Mouse (Mus musculus): ENCODE data around the gene Abcc3.

Gene Abcc3

DNA sequence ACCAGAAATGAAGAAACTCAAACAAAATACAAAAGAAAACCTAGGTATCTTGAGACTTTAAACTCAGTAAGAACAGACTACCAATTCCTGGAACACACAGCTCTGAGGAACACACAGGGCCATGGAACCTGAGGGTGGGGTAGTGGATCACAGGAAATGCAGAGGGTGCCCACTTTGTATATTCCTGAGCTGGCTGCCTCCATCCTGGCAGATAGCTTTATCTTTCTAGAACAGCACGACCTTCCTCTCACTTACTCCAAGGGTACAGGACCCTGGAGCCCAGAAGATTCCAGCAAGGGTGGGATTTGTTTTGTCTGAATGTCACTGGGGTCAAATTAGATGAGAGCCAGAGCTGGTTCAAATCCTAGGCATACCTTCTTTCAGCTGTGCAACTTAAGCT lies 42.5 kb downstream of the Abcc3 start:
- no peak for DNase-seq (ENCODE audit: low spot score)

DNA sequence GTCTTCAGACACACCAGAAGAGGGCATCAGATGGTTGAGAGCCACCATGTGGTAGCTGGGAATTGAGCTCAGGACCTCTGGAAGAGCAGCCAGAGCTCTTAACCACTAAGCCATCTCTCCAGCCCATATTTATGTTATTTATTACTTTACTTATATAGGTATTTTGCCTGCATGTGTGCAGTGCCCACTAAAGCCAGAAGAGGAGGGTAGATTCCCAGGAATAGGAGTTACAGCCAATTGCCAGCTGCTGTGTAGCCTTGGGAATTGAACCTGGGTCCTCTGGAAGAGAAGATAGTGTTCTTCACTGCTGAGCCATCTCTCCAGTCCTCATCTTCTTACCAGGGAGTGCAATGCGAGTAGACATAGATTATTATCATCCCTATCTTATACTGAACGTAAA lies 43.0 kb downstream of the Abcc3 start:
- no peak for DNase-seq (ENCODE audit: low spot score)

DNA sequence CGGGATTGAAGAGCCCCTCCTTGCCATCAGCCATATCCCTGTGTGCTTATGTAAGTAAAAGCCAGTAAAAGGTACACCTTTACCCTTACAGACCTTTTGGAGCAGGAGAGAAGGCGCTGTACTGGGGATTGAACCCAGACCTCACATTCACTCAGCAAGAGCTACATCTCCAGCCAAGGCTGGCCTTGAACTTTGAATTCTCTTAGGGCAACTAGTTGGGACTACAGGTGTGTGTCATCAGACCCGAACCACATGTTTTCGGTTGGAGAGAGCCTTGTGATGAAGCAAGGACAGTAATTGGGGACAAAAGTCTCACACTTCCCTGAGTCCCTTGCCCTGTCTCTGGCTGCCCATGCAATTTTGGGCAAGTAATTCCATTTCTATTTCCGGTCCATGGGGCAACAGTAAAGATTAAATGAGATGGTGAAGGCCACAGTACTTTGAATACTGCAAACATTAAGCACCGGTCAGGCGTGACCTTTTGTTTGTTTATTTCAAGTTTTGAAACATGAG lies 45.7 kb downstream of the Abcc3 start:
- DNase-seq (ENCODE audit: low spot score), result no peak

DNA sequence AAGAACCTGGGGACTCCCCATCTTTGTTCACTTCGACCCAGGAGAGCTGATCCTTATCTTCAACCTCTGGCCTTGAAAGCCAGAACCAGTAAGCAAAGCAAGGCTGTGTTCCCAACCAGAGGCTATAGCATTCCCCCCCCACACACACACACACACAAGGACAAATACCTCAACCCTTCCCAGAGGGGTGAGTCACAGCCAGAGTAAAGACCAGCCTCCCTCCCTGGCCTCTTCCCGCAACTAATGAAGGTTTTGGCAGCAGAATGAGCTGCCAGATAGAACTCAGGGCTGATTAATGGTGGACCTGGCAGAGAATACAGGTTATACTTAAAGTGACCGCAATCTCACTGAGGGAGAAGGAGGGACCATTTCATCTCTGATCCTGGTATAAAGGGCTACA lies 46.2 kb downstream of the Abcc3 start:
- no peak for DNase-seq (ENCODE audit: low spot score)

DNA sequence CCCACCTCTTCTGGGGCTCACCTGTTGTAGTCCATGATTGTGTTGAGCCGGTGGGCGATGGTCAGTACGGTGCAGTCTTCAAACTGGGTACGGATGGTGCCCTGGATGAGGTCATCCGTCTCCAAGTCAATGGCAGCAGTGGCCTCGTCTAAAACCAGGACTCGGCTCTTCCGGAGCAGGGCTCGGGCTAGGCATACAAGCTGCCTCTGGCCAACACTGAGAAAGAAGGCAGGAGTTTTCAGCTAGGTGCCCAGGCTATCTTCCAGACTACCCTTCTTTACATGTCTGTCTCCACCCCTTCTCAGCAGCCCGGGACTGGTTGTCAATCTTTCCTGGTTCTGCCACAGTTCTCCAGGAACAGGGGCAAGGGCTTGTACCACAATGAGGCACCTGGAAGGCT lies 46.9 kb downstream of the Abcc3 start:
- no peak for DNase-seq (ENCODE audit: low spot score)

DNA sequence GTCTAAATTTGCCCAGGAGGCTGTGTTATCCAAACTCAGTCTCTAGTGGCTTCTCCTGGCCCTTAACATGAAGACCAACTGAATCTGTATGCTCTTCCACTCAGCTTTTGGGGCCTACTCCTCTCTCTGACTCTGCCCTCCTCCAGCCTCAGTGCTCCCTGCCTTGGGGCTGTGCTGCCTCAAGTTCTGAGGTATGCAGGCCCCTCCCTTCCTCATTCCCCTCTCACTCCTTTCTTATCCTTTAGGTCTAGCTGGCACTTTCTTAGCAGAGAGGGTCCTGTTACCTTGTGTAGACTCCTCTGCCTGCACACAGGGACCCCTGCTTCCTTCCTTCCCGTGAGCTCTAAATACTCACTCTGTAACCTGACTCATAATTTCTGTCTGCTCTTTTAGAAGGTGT lies 48.3 kb downstream of the Abcc3 start:
- no peak for DNase-seq (ENCODE audit: low spot score)

DNA sequence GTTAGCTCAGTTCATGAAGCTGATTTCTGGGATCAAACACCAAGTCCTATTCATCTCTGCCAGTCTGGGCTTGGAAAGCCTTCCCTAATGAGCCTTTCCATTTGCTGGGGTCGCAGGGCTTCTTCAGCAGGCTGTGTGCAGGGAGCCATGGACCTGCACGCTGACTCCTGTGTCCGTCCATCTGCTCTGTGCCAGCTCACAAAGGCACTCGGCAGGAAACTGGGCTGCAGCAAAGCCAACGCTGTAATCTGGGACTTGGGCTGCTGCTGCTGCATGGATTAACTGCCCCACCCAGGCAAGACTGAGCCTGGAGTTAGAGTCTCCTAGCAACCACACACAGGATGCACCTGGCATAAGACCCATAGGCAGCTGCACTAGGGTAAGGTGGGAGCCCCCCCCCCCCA lies 48.8 kb downstream of the Abcc3 start:
- DNase-seq (ENCODE audit: low spot score), result no peak

DNA sequence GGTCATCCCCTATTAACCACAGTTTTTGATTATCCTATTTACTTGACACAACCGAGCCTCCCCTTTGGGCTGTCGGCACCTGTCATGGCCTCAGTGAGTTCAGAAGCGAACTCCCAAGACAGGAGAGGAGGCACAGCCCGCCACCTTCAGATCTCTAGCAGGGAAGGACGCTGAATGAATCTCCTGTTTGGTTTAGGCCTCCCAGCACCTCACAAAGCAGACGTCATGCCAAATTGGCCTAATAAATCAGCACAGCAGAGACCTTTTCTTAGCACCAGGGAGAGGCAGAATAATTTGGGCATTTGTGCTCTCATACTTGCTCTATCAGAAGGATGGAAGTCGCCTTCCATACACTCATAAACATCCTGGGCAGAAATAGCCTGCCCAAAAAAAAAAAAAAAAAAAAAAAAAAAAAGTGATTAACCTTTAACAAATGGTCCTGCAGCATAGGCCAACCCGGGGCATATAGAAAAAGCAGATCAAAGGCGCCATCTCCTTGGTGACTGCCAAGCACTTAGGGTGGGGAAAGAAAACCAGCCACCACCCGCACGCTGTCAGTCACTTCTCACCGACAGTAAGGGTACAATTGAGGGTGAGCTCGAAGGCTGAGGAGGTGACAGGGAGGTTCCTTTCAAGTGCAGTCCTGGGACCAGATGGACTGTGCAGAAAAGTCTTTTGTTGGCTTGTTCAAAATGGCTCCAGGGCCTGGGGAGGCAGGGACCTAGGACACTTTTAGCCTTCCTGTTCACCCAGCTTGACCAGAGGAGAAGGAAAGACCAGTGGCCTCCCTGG lies 50.5 kb downstream of the Abcc3 start:
- DNase-seq (ENCODE audit: low spot score), result no peak

DNA sequence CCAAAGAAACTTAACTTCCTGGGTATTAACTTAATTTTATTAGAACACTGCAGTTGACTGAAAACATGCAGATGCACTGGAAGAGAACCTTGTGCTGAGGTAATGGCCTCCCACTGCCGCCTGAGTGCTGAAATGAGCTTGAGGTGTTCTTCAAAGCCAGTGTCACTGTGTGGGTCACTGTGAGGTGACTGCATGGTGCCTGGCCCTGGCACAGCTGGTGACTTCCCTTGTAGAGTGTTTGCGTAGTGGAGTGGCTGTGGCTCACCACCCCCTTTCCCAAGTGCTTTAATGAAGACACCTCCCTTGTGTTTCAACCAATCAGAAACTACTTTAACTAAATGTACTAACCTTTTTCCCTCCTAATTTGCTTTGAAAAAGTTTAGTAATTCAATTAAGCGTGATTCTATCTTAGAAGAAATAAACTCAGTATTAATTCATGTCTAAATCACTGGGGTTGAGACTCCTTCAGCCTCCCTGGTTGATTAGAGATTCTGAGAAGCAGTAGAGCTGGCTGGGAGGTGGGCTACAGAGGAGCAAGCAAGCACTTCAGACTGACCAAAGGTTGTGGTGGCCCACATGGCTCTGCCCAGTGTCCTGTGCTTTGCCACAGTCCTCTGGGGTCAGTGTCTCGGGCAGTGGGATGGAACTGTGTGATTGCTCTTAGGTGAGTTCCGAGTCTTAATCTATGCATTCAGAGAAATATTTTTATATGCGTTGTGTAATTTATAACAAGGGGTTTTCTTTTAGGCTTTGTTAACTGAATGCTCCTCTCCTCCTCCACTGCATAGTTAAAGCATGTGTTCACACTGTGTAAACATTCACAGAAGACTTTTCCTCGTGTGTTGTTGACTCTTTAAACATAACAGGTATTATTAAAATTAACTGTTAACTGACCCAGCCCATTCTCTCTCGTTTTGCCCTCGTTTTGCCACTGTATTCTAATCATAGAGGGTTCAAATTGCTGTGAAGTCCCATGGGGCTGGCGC lies 51.6 kb downstream of the Abcc3 start:
- no peak for DNase-seq (ENCODE audit: low spot score)

DNA sequence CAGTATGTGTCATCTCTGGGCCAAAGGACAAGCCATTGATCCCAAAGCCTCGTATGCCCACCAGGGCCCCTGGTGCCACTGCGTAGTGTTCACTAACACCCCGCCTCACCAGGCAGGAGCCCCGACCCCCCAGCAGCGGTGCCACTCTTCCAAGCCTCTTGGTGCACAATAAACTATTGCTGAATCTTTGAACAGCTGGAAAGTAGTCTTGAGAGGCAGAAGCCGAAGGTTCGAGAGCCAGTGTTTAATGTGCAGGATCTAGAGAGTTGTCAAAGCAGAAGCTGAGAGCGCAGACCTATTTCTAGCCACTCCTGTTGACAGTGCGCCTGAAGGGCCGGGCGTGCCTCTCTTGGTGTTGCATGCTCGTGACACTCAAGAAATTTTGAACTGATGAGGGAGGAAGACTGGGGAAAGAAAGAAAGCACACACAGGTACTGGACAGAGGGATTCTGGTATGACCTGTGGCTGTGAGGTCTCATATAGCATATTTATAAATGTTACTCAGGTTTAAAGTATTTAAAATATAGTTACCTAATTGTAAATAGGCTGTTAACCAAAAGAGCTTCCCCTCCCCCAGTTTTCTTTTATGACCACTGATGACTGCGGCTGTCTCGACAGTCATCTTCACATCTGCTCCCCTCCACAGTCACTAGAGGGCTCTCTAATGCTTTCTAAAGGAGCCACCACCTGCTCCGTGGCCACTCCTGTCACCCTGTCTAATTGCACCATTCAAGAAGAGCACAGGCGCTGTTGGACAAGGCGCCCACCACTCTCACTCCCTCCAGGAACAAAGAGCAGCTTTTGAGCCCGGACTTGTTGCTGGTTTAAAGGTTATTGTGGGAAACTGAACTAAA lies 52.8 kb downstream of the Abcc3 start:
- DNase-seq (ENCODE audit: low spot score), result peak; percentile 35

DNA sequence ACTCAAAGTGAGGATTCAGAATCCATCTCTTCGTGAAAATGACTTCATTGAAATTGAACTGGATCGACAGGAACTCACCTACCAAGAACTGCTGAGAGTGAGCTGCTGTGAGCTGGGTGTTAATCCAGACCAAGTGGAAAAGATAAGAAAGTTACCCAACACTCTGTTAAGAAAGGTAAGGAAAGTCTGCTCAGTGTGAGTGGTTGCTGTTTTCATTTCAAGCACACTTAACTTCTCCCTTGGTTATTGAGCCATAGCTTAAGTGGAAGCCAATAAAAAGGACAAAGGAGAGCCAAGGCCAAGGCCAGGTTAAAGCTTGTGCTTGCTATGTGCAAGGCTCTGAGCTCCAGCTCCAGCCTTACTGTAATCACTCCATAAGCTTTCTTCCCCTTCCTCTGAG lies 54.5 kb downstream of the Abcc3 start:
- DNase-seq (ENCODE audit: low spot score), result no peak

DNA sequence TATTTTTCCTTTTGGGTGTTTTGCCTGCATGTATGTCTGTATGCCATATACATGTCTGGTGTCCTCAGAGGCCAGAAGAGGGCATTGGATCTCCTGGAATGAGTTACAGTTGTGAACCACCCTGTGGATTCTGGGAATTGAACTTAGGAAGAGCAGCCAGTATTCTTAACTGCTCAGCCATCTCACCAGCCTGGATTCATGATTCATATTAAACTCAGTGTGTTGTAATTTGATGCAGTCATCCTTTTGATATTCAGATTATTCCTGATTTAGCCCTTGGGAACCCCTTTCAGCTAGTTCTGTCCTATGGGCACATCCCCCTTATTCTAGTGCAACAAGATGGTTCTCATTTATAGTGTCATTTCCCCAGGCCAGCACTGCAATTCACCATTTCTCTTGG lies 56.2 kb downstream of the Abcc3 start:
- no peak for DNase-seq (ENCODE audit: low spot score)

DNA sequence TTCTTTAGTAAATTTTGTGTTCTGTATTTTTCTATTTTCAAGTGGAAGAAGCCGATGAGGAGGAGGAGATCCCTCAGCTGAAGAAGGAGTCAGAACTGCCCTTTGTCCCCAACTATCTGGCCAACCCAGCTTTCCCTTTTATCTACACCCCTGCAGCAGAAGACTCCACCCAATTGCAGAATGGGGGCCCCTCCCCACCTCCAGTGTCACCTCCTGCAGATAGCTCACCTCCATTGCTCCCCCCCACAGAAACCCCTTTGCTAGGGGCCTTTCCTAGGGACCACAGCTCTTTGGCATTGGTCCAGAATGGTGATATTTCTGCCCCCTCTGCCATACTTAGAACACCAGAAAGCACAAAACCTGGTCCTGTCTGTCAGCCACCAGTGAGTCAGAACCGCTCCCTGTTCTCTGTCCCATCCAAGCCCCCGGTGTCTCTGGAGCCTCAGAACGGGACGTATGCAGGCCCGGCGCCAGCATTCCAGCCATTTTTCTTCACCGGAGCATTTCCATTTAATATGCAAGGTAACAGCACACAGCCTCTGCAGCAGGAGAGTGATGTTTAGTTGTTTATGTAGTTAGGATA lies 58.3 kb downstream of the Abcc3 start:
- DNase-seq (ENCODE audit: low spot score), result peak; percentile 56

DNA sequence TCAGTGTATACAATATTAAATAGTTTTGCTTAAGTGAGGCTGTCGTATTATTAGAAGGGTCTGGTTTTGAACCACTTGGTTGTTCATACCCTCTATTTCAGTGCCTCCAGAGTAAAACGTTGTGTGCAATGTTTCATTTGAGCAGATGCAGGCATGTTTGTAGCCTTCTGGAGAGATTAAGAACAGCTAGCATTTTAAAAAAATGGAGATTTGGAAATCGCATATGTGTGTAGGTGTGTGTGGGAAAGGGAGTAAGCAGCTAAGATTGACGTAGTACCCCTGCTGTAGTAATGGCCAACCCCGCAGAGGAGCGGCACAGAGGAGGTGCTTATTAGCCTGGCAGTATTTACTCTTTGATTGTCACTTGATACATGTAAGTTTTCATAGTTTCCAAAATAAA lies 60.1 kb downstream of the Abcc3 start:
- no peak for DNase-seq (ENCODE audit: low spot score)

DNA sequence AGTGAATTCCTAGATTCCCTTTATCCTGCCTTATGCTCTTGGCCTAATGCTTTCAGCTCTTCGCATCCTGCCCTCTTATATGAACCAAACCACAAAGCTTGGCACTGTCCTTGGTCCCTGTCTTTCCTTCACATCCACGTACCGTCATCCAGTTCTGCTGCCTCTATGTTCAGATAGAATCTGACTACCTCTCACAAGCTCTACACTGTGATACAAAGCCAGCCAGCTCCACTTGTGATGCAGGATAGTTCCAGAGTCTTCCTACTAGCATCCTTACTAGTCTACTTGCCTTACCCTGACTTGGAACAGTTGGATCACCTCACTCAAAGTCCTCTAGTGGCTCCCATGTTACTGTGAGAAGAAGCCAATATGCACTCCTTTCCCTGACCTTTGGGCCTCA lies 62.6 kb downstream of the Abcc3 start:
- no peak for DNase-seq (ENCODE audit: low spot score)

DNA sequence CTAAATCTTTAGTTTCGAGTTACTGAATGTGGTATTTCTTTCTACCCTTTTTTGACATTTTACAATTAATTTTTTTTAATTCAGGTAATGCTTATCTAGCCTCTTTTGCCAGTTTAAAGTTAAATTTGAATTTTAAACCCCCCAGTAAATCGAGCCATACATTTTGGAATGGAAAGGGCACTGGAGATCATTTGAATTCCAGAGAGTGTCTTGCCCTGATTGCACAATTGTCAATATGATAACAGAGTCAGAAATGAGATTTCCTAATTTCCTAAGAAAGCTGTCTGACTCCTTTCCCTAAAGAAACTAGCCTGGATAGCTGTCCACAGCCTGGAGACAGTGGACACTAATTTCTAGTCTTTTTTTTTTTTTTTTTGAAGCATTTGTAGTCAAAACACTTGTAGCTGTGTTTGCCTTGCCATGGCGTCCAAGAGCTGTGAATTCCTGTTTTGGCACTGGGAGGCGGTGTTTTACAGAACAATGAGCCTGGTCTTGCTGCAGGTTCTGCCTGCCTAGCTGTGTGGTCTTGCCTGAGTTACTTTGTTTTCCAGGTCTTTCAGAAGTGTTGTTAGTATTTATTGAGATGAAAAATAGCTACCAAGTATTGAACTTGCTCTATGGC lies 63.4 kb downstream of the Abcc3 start:
- DNase-seq (ENCODE audit: low spot score), result no peak

DNA sequence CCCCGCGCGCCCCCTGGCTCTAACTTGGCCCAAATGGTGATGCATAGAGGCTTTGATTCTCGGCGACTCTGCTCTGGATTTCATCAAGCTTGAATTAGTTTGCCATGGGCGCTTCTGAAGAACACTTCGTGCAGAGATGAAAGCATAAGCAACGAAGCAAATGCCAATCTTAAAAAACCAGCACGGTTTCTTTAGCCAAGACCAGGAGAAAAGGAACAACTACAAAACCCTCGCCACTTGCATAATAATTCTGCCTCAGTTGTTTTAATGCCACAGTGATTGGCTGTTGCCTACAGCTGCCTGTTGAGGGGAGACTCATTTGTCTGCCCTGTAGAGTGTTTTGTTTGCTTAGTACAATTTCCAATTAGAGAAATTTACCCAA lies 64.2 kb downstream of the Abcc3 start:
- DNase-seq (ENCODE audit: low spot score), result no peak

DNA sequence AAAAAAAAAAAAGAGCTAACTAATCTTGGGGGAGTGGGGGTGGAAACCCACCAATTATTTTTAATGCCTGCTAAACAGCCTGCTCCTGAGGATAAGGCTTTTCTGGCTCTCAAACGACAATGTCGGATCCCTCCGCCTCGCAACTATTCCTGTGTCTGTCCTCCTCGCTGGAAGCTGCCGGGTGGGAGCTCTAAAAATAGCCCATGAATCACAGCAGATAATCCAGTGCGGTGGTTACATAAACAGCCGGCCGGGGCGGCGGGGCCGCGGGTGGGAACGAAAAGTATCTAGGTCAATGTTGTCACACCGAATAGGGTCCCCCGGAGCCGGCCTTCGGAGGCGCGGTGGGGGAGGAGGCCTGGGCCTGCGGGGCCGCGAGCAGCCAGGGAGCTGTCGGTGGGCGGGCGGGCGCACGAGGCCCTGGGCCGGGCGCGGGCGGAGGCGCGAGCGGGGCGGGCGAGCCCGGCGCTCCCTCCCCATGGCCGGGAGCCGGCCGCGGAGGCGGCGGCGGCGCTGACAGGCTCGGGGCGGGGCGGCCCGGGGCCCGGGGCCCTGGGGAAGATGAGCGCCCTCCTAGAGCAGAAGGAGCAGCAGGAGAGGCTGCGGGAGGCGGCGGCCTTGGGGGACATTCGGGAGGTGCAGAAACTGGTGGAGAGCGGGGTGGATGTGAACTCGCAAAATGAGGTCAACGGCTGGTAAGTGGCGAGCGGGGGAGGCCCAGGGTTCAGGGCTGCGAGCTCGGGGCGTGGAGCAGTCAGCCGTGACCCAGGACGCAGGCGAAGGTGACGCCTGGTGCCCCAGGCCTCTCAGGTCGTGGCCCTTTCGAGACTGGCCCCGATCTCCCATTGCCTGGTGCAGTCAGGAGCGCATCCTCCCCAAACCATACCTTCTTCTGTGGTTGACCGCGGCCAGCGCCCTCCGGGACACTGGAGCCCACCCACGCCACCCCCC lies 64.8 kb downstream of the Abcc3 start, which contains the start of gene Ankrd40:
TSS of gene Ankrd40 (plus strand) at position 309 of the 951 bp plus-strand sequence.
- peak; percentile 73 for DNase-seq (ENCODE audit: low spot score)

DNA sequence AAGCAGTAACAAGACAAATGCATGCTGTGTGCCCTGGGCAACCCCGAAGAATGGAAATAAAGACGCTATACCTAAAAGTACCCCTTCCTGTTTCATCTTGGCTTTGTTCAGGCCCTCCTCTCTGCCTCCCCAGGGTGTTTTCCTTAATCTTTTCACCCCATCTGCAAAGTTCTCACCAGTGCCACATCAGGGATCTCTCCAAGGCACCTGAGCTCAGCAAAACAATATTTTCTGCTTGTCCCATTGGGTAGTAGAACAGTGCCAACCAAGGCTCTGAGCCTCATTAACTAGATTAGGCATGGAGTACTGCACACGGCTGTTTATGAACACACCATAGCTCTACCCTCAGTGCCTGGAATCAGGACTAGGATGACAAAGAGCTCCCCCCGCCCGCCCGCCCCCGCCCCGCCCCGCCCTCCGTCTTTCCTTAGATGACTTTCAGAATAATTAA lies 65.8 kb downstream of the Abcc3 start:
- no peak for DNase-seq (ENCODE audit: low spot score)

DNA sequence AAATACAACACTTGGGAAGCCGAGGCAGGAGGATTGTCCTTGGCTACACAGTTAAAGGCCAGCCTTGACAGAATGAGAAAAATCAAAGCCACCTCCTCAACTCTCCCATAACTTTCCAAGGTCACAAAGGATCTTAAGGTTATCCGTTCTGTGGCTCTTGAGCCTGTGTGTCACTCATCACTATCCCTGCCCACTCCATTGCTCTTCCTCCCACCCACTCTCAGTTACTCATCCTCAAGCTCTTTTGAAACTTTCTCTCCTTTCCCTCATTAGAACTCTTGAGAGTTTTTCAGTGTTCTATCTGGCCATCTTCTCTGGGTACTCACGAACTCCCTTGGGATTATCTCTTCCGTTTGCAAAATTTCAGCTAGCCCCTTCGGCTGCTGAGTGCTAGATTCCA lies 68.2 kb downstream of the Abcc3 start:
- DNase-seq (ENCODE audit: low spot score), result no peak
